Mouse (Mus musculus) heart, adult 9 months (tissue): ENCODE data around the gene Plekhg2.
A peak's percentile ranks its signal among the peaks of the same experiment; 100 is the strongest.

ENCODE experiments used
- DNase-seq, 2 experiments: peaks; one replicate each; pipeline ENCODE4 v3.0.0; 2022; ENCODE audit warnings: low spot score in 2 of 2

Plekhg2 gene

GRCm38 (mm10) chr7:28335471-28335870 is 36.9 kb downstream of the Plekhg2 start:
- no peak for DNase-seq

- no peak for DNase-seq
Measured at GRCm38 (mm10) chr7:28334534-28334933, 37.9 kb downstream of the Plekhg2 start.

DNA sequence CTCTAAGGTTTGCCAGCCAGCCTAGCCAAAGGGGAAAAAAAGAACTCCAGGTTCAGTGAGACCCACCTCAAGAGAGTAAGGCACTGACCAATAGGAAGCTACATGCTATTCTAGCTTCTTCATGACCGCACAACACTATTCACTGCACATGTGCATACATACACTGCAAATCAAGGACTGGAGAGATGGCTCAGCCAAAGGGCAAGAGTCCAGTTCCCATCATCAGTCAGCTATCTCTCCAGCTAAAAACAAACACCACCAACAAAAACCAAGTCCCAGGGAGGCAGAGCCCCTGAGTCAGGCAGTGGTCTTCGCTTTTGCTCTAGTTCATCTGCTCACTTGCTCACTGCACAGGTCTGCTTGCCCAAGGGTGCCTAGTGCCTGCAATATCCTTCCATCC is 44.1 kb downstream of the Plekhg2 start:
- no peak for DNase-seq

DNA sequence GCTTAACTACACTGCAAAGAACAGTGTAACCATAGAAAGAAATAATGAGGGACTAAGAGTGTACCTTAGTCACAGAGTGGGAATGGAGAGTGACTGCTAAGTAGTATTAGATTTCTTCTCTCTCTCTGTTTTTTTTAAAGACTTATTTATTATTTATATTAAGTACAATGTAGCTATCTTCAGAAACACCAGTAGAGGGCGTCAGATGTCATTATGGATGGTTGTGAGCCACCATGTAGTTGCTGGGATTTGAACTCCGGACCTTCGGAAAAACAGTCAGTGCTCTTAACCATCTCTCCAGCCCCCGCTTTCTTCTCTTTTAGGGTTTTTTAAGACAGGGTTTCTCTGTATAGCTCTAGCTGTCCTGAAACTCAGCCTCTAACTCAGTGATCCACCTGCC is 45.9 kb downstream of the Plekhg2 start:
- DNase-seq, result no peak

GRCm38 (mm10) chr7:28325293-28325692 is 47.1 kb downstream of the Plekhg2 start:
- no peak for DNase-seq

DNA sequence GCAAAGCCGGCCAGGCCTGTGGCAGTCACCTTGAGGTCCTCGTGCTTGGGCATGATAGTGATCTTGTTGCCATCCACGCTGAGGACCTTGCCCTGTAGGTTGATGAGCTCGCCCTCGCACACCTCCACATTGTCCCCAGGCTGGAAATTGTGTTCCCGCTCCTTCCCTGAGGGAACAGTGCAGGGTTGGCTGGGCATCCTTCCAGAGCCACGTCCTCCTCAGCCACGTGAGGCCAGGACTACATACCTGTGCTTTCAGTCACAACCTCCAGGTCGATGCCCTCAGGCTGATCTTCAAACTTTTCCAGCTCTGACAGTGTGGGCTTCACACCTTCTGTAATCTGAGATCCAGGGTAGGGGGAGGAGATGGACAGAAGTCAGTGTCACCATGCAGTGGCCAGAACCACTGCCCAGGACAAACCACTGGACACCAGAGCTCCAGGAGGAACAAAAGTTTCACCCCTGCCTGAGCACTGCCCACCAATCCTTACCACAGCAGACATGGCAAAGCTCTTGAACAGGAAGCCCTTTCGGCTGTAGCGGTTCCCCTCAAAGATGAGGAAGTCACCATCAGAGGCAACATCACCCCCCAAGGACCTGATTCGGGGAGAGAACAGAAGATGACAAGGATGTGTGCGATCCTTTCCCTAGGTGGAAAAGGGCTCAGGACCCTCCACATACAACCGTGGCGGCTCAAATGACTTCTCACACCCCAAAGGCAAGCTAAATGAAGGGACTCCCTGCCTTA is 50.3 kb downstream of the Plekhg2 start:
- DNase-seq, result no peak

DNA sequence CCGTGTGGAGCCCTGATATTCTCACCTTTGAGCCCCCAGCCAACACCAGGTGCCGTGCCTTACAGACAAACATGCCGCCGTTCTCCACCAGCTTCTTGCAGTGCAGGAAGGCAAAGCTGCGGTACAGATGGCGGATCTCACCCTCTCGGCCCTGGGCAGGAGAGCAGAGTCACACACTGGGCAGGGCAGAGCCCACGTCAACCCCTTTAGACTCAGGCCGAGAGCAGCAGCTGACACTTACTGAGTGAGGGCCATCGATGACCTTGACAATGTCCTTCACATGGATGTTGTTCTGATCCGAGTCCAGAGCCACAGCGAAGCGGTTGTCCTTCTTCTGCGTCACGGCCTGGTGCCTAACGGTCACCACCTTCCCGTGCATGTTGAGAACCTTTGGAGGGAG is 53.7 kb downstream of the Plekhg2 start:
- DNase-seq, result no peak

GRCm38 (mm10) chr7:28318036-28318435 is 54.4 kb downstream of the Plekhg2 start:
- no peak for DNase-seq

GRCm38 (mm10) chr7:28311926-28312543 is 60.4 kb downstream of the Plekhg2 start, which contains the start of gene Timm50:
Gene Timm50, minus strand, starts transcription at chr7:28312072.
- DNase-seq, result peak; percentile 98

DNA sequence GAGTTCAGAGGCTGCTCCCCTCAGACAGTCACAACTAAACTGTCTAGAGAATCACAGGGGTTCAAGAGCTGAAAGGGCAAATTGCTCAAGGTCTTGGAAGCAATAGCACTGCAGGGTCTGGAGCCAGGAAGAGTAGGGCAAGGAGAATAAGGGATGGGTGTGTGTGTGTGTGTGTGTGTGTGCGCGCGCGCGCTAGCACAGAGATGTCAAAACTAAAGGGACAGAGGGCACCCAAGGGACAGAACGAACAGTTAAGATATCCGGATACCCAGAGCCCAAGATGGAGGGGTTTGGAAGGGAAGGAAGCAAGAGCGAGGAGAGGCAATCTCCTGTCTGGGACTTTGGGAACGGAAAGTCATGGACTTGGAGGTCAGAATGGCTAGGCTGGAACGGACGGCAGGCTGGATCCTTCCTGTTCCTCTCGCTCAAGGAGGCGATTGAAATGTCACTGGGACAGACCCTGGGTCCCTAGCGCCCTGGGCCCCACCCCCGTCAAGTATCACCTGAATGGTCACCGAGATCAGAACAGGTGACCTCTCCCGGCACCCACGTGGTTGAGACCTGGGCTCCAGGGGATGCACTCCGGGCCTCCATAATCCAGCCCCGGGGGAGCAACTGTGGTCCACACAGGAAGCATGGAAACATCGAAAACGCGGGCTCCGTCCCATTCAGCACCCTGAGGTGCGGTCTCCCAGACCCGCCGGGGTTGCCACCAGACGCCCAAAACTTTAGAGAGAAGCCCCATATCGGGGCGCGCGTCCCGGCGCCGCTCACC is 61.1 kb downstream of the Plekhg2 start:
- DNase-seq, result peak in 1 of 2 experiments; percentile 5

DNA sequence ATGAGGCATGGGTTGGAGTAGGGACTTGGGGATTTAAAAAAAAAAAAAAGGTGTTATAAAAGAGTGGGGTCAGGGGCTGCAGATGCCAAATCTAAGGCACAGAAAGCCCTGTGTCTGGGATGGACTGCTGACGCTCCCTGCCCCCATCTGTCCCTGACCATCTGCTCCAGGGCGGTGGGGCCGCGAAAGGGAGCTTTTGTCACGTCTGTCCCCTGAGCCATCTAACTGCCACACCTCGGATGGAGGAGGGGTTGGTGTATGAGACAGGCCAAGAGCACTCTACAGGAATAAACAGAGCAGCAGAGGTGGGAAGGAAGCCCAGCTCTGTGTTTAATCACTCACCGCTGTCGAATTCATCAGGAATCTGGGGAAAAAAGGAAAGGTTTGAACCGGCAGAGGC is 62.7 kb downstream of the Plekhg2 start:
- no peak for DNase-seq
